Mouse (Mus musculus) olfactory bulb, adult 2 months (tissue): ENCODE results near the gene Srcap.

Experiments
- CTCF ChIP-seq: fragments of 200-500 bp; IDR thresholded peaks from 2 replicates; pipeline ENCODE4 v1.5.1; 2012; ENCODE audit warnings: low read depth, mild to moderate bottlenecking, low read length, moderate library complexity; ENCODE audit not compliant: insufficient read depth
- POLR2A ChIP-seq: fragments of 200-500 bp; IDR thresholded peaks from 2 replicates; pipeline ENCODE4 v1.6.1; 2012; ENCODE audit warnings: mild to moderate bottlenecking, low read depth, low read length, moderate library complexity; ENCODE audit not compliant: insufficient read depth

DNA sequence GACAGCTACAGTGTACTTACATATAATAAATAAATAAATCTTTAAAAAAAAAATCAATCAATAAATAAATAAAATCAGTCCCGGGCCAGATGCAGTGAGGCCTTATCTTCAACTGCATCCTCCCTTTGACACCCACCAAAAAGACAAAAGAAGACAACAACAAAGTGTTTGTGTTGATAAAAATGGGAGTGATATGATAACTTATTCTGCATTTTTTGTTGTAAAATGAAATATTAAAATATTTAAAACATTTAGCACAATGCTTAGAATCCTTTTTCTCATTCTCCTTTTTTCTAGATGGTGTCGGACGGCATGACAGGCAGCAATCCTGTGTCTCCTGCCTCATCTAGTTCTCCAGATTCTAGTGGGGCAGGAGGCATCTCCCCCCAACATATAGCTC, 7.5 kb downstream of the Srcap start, which contains the start of gene Gm42715:
- TF ChIP-seq CTCF = no peak
- TF ChIP-seq POLR2A = no peak
